Mouse (Mus musculus): ENCODE data around the gene Wdr17. TPM values are rescaled to one million over a fixed set of nuclear protein-coding genes. Genes with fewer than 3 reads are reported as not detected.

Wdr17 gene
- total and polyA plus RNA-seq, 3 experiments = 0.13 to 0.83 (median 0.64) TPM

DNA sequence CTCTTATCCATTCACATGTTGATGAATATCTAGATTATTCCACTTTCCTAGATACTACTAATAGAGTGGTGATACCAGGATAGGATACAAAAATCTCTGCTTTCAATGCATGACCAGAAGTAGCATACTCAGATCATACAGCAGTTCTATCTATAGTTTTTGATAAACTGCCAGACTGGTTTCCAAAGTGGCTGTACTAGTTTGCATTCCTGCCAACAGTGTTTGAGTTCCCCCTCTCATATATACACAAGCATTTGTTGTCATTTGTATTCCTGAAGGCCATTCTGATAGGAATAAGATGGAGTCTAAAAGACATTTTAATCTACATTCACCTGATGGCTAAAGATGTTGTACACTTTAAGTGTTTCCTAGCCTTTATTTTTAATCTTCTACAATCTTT is 110.0 kb downstream of the Wdr17 start:
- Histone ChIP-seq H3K4me3 (replicated peaks in 1 of 3; ENCODE audit: low read depth in 2 of 3, low read length in 2 of 3, poor library complexity in 1 of 3) (no peak overlapping the region), H3K79me2 (replicated peaks; ENCODE audit: control insufficient read depth, extremely low read depth, insufficient read depth, poor library complexity, severe bottlenecking) (0 out of 2 replicates have a peak, but pooled peaks cover 3% of the 10 kb centered on the region), H3K36me3 (replicated peaks in 1 of 2; ENCODE audit: control insufficient read depth in 1 of 2, insufficient read depth in 1 of 2, low read length in 1 of 2) (no peaks in the 10 kb centered on the region), H3K9me3 (replicated peaks; ENCODE audit: low read length) (no peaks in the 10 kb centered on the region), H3K27me3 (replicated peaks) (no peaks in the 10 kb centered on the region), H3K4me1 (ENCODE audit: control insufficient read depth in 1 of 2, insufficient read depth in 2 of 2) (peaks cover 0 to 22% of the 10 kb centered on the region in 2 experiments; a peak in 2 of 4 replicates), H3K27ac (ENCODE audit: insufficient read depth, low read depth) (no peak overlapping the region), H3K4me2 (ENCODE audit: insufficient read depth, low read depth, poor library complexity, severe bottlenecking) (no peak overlapping the region), H3K9ac (ENCODE audit: insufficient read depth, low read depth) (no peak overlapping the region)
- TF ChIP-seq ZC3H11A (IDR thresholded peaks at IDR 0.05; ENCODE audit: low read depth, low read length) = no peak
- no peak for TF ChIP-seq USF1 (IDR thresholded peaks at IDR 0.05; ENCODE audit: low read depth, low read length)
- TF ChIP-seq NRF1 (IDR thresholded peaks at IDR 0.05; ENCODE audit: low read depth, low read length) = no peak
- no peak for TF ChIP-seq JUND (conservative IDR thresholded peaks at IDR 0.05; ENCODE audit: low read depth, low read length)
- TF ChIP-seq E2F4 (IDR thresholded peaks at IDR 0.05; ENCODE audit: insufficient replicate concordance, low read depth, low read length) = no peak
- no peak for TF ChIP-seq GABPA (IDR thresholded peaks at IDR 0.05; ENCODE audit: insufficient replicate concordance, low read depth, low read length)
- in situ Hi-C loops (cut with MboI; ENCODE audit: low pct_ligation_motif_present, low pct_unique_long_range_greater_than_20kb, low sequenced_read_pairs) (no loop called here), dilution Hi-C loops (cut with MboI; ENCODE audit: extremely low pct_ligation_motif_present, extremely low pct_unique_long_range_greater_than_20kb, low sequenced_read_pairs) (no loop called here)
- DNase-seq (ENCODE audit: extremely low read depth) = no peak

DNA sequence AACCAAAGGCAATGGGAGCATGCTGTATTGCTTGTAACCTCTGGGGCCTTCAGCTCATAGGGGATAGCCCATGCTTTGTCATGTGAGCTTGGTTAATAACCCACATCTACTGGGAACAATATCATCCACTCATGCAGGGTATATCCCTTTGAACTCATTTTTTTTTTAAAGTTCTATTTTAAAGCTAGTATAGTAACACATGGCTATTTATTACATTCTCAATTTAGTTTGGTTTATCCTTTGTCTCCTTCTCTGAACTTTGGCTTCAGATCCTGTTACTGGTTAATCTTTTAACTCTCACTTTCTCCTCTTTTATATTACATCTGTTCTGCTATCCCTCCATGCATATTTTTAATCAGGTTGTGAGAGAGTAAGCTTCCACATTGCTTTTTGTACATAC is 110.7 kb downstream of the Wdr17 start:
- Histone ChIP-seq H3K4me2 (ENCODE audit: insufficient read depth, low read depth, poor library complexity, severe bottlenecking) (no peak overlapping the region), H3K79me2 (replicated peaks; ENCODE audit: control insufficient read depth, extremely low read depth, insufficient read depth, poor library complexity, severe bottlenecking) (no peaks in the 10 kb centered on the region), H3K36me3 (replicated peaks in 1 of 2; ENCODE audit: control insufficient read depth in 1 of 2, insufficient read depth in 1 of 2, low read length in 1 of 2) (no peaks in the 10 kb centered on the region), H3K4me1 (ENCODE audit: control insufficient read depth in 1 of 2, insufficient read depth in 2 of 2) (peaks cover 0 to 18% of the 10 kb centered on the region in 2 experiments; a peak in 2 of 4 replicates), H3K4me3 (replicated peaks in 1 of 3; ENCODE audit: low read depth in 2 of 3, low read length in 2 of 3, poor library complexity in 1 of 3) (no peak overlapping the region), H3K27me3 (replicated peaks) (no peaks in the 10 kb centered on the region), H3K9me3 (replicated peaks; ENCODE audit: low read length) (no peaks in the 10 kb centered on the region), H3K27ac (ENCODE audit: insufficient read depth, low read depth) (no peak overlapping the region), H3K9ac (ENCODE audit: insufficient read depth, low read depth) (no peak overlapping the region)
- dilution Hi-C loops (cut with MboI; ENCODE audit: extremely low pct_ligation_motif_present, extremely low pct_unique_long_range_greater_than_20kb, low sequenced_read_pairs) = no loop called here
- TF ChIP-seq ZMIZ1 (IDR thresholded peaks at IDR 0.05; ENCODE audit: low read depth, low read length) = no peak
- no peak for TF ChIP-seq IRF4 (IDR thresholded peaks at IDR 0.05; ENCODE audit: low read depth, low read length)
- no peak for TF ChIP-seq ETS1 (conservative IDR thresholded peaks at IDR 0.05; ENCODE audit: low read depth, low read length)
- TF ChIP-seq HCFC1 (IDR thresholded peaks at IDR 0.05; ENCODE audit: low read depth, low read length) = no peak
- TF ChIP-seq BHLHE40 (IDR thresholded peaks at IDR 0.05; ENCODE audit: low read depth, low read length) = no peak
- no peak for TF ChIP-seq POLR2A (IDR thresholded peaks at IDR 0.05; ENCODE audit: low read depth, low read length)
- no peak for TF ChIP-seq USF1 (IDR thresholded peaks at IDR 0.05; ENCODE audit: low read depth, low read length)
- in situ Hi-C loops (cut with MboI; ENCODE audit: low pct_ligation_motif_present, low pct_unique_long_range_greater_than_20kb, low sequenced_read_pairs) = no loop called here
- no peak for DNase-seq (ENCODE audit: extremely low read depth)

GRCm38 (mm10) chr8:54757646-54758045 is 129.3 kb downstream of the Wdr17 start:
- dilution Hi-C loops (cut with MboI; ENCODE audit: extremely low pct_ligation_motif_present, extremely low pct_unique_long_range_greater_than_20kb, low sequenced_read_pairs) = no loop called here

More at GRCm38 (mm10) chr8:54757646-54758045, 129.3 kb downstream of the Wdr17 start:
- no peaks in the 10 kb centered on the region for H3K9me3 ChIP-seq (replicated peaks; ENCODE audit: low read length)
- in situ Hi-C loops (cut with MboI; ENCODE audit: low pct_ligation_motif_present, low pct_unique_long_range_greater_than_20kb, low sequenced_read_pairs) = no loop called here
- TF ChIP-seq PAX5 (IDR thresholded peaks at IDR 0.05; ENCODE audit: low read length) (no peak), USF1 (IDR thresholded peaks at IDR 0.05; ENCODE audit: low read depth, low read length) (no peak), POLR2A (IDR thresholded peaks at IDR 0.05; ENCODE audit: low read depth, low read length) (no peak), CHD1 (IDR thresholded peaks at IDR 0.05; ENCODE audit: low read depth, low read length) (no peak), E2F4 (IDR thresholded peaks at IDR 0.05; ENCODE audit: insufficient replicate concordance, low read depth, low read length) (no peak), MAX (IDR thresholded peaks at IDR 0.05; ENCODE audit: low read length) (no peak), ELF1 (IDR thresholded peaks at IDR 0.05; ENCODE audit: low read depth, low read length) (no peak), MAZ (IDR thresholded peaks at IDR 0.05; ENCODE audit: low read depth, low read length) (no peak), KAT2A (IDR thresholded peaks at IDR 0.05; ENCODE audit: insufficient replicate concordance, low read length) (no peak), NRF1 (IDR thresholded peaks at IDR 0.05; ENCODE audit: low read depth, low read length) (no peak), JUND (conservative IDR thresholded peaks at IDR 0.05; ENCODE audit: low read depth, low read length) (no peak), IRF4 (IDR thresholded peaks at IDR 0.05; ENCODE audit: low read depth, low read length) (no peak), SMC3 (IDR thresholded peaks at IDR 0.05; ENCODE audit: low read depth, low read length) (no peak), NELFE (IDR thresholded peaks at IDR 0.05; ENCODE audit: low read depth, low read length) (no peak)
- no peak overlapping the region for H3K4me2 ChIP-seq (ENCODE audit: insufficient read depth, low read depth, poor library complexity, severe bottlenecking)
- no peaks in the 10 kb centered on the region for H3K79me2 ChIP-seq (replicated peaks; ENCODE audit: control insufficient read depth, extremely low read depth, insufficient read depth, poor library complexity, severe bottlenecking)
- H3K9ac ChIP-seq (ENCODE audit: insufficient read depth, low read depth) = no peak overlapping the region
- no peak overlapping the region for H3K4me3 ChIP-seq (replicated peaks in 1 of 3; ENCODE audit: low read depth in 2 of 3, low read length in 2 of 3, poor library complexity in 1 of 3)
- no peak for DNase-seq (ENCODE audit: extremely low read depth)
- no peak overlapping the region for H3K27ac ChIP-seq (ENCODE audit: insufficient read depth, low read depth)
- H3K4me1 ChIP-seq (ENCODE audit: control insufficient read depth in 1 of 2, insufficient read depth in 2 of 2) = no peaks in the 10 kb centered on the region
- H3K36me3 ChIP-seq (replicated peaks in 1 of 2; ENCODE audit: control insufficient read depth in 1 of 2, insufficient read depth in 1 of 2, low read length in 1 of 2) = no peaks in the 10 kb centered on the region
- H3K27me3 ChIP-seq (replicated peaks) = no peaks in the 10 kb centered on the region

Measured in CH12.LX (cell line).